Mouse (Mus musculus) embryonic fibroblast, embryonic 13.5 days (primary cell): ENCODE results near the gene St3gal3. TPM values are rescaled to one million over a fixed set of nuclear protein-coding genes. Genes with fewer than 3 reads are reported as not detected.

Experiments used
- H3K27ac ChIP-seq: 2 replicates; pipeline ENCODE4 v1.5.1; 2012; ENCODE audit warnings: low read length, control low read depth, inconsistent platforms; ENCODE audit not compliant: insufficient read depth
- H3K4me1 ChIP-seq: 2 replicates; pipeline ENCODE4 v1.6.1; 2011; ENCODE audit warnings: low read length; ENCODE audit not compliant: control insufficient read depth, insufficient read depth
- H3K4me3 ChIP-seq: 2 replicates; pipeline ENCODE4 v1.5.1; 2011; ENCODE audit warnings: mild to moderate bottlenecking, control low read depth, low read length; ENCODE audit not compliant: insufficient read depth
- CTCF ChIP-seq: IDR thresholded peaks from 2 replicates; pipeline ENCODE4 v1.5.1; 2011; ENCODE audit warnings: mild to moderate bottlenecking, control low read depth, low read length, moderate library complexity, borderline replicate concordance; ENCODE audit not compliant: insufficient read depth
- POLR2A ChIP-seq: IDR thresholded peaks from 2 replicates; pipeline ENCODE4 v1.6.1; 2011; ENCODE audit warnings: low read depth, mild to moderate bottlenecking, control low read depth, low read length, moderate library complexity
- polyA plus RNA-seq: library from polyadenylated mRNA; stranded (reverse); fragments of >200 nt; gene quantifications from 2 replicates; pipeline ENCODE4 v1.2.4, GENCODE M21; 2011; ENCODE audit warnings: low read depth; ENCODE audit not compliant: missing spikeins, insufficient read length

St3gal3 gene
- polyA plus RNA-seq, 1 experiment = 21.5 TPM

DNA sequence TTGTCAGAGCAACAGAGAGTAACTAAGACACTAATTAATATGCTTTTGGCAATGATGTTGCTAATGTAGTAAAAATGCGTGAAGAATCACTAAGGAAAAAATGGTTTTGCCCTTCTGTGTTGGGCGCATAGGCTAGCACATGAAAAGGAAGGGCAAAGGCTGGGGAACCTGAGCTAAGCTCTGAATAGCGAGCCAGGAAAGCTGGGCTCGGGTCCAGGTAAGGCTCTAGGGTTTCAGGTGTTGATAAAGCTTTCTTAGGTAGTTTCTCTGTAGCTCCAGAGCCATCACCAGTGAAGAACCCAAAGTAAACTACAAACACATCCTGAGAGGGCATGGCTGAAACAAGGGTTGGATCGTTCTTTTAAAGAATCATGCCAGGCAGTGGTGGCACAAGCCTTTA lies 6.8 kb upstream of the St3gal3 start:
- peaks cover 6% of the 10 kb centered on the region; the same call in 1 of the 2 replicates for H3K4me1 ChIP-seq
- no peak overlapping the region for H3K4me3 ChIP-seq
- no peak overlapping the region for H3K27ac ChIP-seq
- no peak for TF ChIP-seq POLR2A
- TF ChIP-seq CTCF = no peak

DNA sequence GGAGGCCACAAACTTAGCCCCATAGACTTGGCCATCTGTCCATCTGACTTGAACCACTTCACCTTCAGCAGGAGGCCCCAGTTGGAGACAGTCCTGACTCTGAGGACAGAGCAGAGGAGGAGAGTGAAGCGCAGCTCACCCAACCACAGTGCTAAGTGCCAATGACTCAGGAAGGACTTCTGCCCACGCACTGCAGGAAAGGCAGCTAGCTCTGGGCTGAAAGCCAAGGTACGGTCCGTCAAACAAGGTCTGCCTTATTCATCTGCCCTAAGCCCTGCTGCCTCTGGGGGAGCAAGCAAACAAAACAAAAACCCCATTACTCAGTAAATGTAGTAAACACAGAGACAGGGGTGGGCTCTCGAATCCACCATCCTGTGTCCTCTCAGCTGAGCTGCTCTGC lies 4.2 kb upstream of the St3gal3 start:
- Histone ChIP-seq H3K27ac (no peak overlapping the region), H3K4me3 (no peak overlapping the region), H3K4me1 (peaks cover 6% of the 10 kb centered on the region; the same call in 1 of the 2 replicates)
- TF ChIP-seq POLR2A (no peak), CTCF (no peak)

DNA sequence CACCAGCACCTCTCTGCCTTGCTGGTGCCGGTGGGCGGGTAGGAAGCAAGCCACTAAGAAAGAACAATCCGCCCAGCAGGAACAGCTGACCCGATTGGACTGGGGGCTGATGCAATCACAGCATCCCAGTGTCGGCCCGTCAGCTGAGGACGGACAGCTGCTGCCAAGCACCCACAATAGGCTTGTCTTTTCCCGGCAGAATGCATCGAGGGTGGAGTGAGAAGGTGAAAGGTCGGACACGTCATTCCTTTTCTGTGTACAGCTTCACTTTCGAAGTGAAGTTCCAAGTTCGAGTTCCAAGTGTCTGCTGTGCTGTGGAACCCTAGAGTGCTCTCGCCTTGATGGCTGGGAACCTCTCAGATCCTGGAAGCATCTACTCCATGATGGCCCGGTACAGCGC lies 3.1 kb upstream of the St3gal3 start:
- H3K27ac ChIP-seq = no peak overlapping the region
- no peak for TF ChIP-seq POLR2A
- no peak for TF ChIP-seq CTCF
- H3K4me1 ChIP-seq = peaks cover 6% of the 10 kb centered on the region; the same call in 1 of the 2 replicates
- no peak overlapping the region for H3K4me3 ChIP-seq

DNA sequence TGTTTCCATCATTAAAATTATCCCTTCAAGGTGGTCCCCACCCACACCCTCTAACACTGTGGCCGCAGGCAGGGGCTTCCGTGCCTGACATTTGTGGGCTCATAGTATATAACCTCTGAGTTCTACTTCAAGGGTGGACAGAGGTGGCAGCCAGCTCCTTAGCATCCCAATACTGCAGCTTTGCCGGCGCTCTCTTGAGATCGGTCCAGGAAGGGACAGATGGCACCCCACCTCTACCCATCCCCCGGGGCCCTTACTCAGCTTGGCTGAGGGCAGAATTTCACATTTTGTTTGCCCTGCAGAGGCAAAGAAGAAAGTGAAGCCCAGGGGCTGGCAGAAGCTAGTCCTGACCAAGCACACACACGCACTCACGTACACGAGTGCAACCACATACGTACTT lies 2.6 kb upstream of the St3gal3 start:
- TF ChIP-seq POLR2A (no peak), CTCF (no peak)
- Histone ChIP-seq H3K4me1 (peaks cover 6% of the 10 kb centered on the region; the same call in 1 of the 2 replicates), H3K4me3 (no peak overlapping the region), H3K27ac (no peak overlapping the region)

DNA sequence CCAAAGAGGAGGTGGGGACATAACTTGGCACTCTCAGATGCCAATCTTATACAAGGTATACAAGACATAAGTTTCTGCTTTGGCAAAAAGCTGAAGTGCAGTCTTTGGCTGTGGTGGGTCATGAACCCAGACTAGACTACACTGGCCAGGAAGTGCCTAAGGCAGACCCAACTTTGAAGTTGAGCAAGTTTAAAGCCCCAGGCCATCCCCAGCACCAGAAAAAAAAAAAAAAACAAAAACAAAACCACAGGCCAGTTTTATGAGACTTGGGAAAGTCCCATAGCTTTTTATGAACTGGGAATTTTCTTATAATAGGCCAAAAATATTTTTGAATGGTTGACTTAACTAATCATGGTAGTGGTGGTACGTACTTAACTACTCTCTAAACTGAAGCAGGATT lies 700 bp upstream of the St3gal3 start:
- peak overlapping the region; percentile 29 for H3K4me3 ChIP-seq
- no peak for TF ChIP-seq CTCF
- no peak for TF ChIP-seq POLR2A
- peaks cover 6% of the 10 kb centered on the region; the same call in 1 of the 2 replicates for H3K4me1 ChIP-seq
- H3K27ac ChIP-seq = peak overlapping the region; percentile 65

DNA sequence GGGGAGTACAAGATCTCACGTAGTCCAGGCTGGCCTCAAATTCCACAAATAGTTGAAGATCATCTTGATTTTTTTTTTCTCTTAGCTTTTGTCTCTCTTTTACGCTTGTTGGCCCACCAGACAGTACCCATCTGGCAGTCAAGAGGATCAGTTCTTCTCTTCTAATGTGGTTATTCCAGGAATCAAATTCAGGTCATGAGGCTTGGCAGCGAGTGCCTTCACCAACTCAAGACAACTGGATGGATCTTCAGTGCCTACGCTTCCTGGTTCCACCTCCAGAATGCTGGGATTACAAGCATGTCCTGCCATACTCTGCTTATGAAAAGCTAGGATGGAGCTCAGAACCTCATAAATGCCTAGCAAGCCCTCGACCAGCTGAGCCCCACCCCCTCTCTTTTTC lies 3.4 kb downstream of the St3gal3 start:
- no peak overlapping the region for H3K27ac ChIP-seq
- H3K4me1 ChIP-seq = no peaks in the 10 kb centered on the region; the same call in 1 of the 2 replicates
- H3K4me3 ChIP-seq = no peak overlapping the region
- TF ChIP-seq POLR2A (no peak), CTCF (no peak)

DNA sequence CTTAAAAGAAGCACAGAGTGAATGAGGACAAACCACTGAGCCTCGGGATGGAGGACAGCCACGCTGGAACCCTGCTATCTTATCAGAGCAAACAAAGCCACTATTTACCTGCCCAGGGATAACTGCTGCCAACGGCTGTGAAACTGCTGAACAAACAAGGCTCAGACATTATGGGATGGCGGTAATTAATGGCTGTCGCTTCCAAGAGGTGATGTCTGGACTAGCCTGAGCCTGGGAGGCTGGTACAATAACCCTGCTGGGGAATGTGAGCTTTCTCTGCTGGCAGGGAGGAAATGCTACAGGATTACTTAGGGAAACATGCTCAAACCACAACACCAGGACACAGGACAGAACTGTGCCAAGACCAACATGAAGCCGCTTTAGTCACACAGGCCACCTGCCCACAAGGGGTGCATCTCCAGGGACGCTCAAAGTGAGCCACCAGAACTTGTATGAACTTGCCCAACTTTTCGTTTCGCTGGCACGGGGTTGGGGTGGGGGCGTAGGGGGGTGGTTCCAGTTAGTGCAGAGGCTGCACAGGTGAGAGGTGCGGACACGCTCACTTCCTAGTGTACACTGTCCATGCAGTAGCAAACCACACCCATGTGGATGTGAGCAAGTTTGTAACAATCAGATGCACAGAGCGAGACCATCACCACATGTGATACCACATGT lies 11.5 kb downstream of the St3gal3 start:
- TF ChIP-seq POLR2A (no peak), CTCF (no peak)
- Histone ChIP-seq H3K27ac (peak overlapping the region; percentile 56), H3K4me1 (peaks cover 2% of the 10 kb centered on the region; the same call in 1 of the 2 replicates), H3K4me3 (no peak overlapping the region)

DNA sequence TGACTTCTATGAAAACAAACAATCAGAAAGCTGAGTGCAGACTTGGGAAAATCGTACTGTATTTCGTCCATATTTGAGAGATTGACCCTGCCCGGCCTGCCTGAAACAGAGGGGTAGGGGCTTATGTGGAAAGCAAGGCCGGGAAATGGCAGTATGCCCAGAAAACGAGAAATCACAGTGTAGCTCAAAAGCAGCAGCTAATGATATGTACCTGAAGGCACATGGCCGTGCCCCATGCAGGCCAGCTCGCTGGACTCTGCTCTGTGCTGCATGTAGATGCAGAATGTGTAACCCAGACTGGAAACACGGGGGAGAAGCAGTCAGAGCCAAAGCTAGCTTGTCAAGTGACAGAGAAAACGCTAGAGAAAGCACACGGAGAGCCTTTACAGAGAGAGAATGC lies 12.6 kb downstream of the St3gal3 start:
- TF ChIP-seq CTCF = no peak
- peaks cover 2% of the 10 kb centered on the region; the same call in 1 of the 2 replicates for H3K4me1 ChIP-seq
- no peak overlapping the region for H3K4me3 ChIP-seq
- no peak overlapping the region for H3K27ac ChIP-seq

DNA sequence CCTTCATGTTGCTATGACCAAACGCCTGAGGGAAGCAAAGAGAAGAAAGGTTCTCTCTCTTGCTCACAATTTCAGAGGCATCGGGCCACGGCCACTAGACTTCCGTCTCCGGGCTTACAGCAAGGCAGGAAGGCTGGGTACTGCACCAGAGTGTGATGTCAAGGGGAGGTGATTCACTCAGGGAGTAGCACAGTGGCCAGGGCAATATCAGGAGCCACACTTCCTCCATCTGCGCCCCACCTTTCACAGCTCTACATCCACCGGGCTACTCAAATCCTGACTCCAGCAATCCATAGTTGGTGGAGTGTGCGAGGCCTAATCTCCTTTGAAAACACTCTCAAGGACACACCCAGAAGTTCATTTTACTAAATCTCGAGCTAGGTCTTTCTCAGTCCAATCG lies 17.1 kb downstream of the St3gal3 start:
- TF ChIP-seq CTCF (no peak), POLR2A (no peak)
- no peaks in the 10 kb centered on the region for H3K4me1 ChIP-seq
- no peak overlapping the region for H3K4me3 ChIP-seq
- no peak overlapping the region for H3K27ac ChIP-seq

DNA sequence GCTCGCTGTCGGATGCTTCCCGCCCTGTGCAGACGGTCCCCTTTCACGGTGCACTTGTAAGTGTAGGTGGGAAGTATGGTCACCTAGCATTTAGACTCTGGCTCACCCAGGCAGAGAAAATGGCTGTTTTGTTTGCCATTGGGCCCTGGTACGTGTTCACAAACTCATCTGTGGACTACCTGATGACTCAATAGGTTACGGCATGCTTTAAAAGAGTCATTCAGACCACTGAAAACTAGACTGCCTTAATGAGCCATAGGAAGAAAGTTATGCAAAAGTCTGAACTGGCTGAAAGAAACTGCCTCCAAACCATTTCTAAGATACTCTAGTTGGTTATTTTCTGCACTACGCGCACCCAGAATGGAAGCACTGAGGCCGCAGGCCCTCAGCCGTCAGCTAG lies 18.6 kb downstream of the St3gal3 start:
- Histone ChIP-seq H3K4me3 (no peak overlapping the region), H3K27ac (no peak overlapping the region), H3K4me1 (no peaks in the 10 kb centered on the region)
- TF ChIP-seq POLR2A (no peak), CTCF (no peak)
